Mouse (Mus musculus) forelimb bud, embryonic 11.5 days (tissue): Measurements from ENCODE around the gene Scn9a.

Experiments used
- DNase-seq: peaks from one replicate; pipeline ENCODE4 v3.0.0-alpha.2; 2012; ENCODE audit warnings: low read depth, low spot score

Scn9a gene

DNA sequence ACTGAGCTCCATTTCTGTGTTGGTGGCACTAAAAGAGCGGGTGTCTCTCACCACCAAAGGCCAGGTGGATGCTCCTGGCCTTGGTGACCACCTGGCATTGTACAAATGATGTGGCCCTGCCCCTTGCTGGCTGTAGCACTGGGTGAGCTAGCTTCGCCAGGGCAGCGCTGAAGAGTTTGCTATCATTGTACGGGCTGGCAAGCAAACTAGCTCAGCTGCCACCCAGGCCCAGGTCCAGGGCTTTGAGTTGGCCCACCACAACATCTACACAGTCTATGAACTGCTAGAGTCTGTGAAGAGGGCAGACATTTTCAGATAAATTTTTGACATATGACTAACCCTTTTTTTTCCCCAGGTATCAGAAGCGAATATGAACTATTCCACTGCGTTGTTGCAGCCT is 170.8 kb downstream of the Scn9a start:
- no peak for DNase-seq

DNA sequence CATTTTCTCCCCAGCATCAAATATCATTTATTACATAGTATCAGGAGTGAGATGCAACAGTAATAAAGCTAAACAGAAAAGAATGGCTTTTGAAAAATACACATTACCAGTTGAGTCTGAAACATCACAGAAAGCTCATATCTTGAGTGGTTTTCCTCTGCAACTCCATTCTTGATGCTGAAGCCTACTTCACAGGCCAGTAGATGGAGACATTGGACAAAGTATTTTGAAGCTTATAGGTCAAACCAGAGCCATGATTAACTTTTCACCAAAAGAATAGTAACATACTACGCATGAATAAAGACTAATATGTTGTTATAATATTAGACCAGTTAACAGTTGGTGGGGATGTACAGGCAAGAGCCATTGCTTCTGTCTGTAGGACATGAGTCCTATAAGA is 172.3 kb downstream of the Scn9a start:
- no peak for DNase-seq

GRCm38 (mm10) chr2:66440711-66441110 is 194.1 kb downstream of the Scn9a start, which contains the start of gene Scn1a:
Gene Scn1a (minus strand): TSS chr2:66440840.
- DNase-seq, result no peak

DNA sequence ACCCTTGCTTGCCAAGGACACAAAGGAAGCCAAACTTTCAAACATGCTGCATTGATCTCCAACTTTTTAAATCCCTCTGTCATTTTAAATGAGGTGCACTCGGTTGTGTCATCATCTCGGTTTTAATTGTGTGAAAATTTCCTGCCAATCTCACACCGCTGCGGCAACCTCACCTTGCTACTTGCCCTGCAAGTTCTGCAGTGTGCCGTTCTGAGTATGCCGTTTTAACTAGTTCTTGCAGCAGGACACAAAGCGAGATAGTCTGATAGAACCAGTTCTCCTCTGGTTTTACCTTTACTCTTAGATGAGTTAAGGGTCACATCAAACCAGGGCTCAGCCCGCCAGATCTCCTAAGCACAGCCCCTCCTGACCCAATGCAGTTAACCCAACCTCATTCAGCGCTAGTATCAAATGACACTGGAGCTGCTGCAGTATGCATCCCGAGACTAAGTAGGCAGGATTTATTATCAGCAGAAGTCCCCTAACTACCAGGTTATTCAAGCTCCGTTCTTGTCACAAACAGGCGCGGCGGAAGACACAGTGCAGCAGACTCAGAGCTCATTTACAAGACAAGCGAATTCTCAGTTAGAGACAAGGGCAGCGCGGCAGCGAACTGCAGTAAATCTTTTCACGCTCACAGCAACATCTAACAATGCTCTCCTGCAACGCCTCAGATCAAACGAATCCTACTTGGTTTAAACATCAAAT is 194.8 kb downstream of the Scn9a start:
- peak; percentile 37 for DNase-seq

- peak; percentile 30 for DNase-seq
Observed at GRCm38 (mm10) chr2:66436286-66436685, 198.5 kb downstream of the Scn9a start.
